Mouse (Mus musculus) neural tube, embryonic 12.5 days (tissue): ENCODE measurements around the gene Iqck. TPM values are rescaled to one million over a fixed set of nuclear protein-coding genes. Genes with fewer than 3 reads are reported as not detected.

ENCODE experiments used
- ATAC-seq: fragments of 200-750 bp; cut with Nextera tagmentation; 2 replicates; pipeline ENCODE4 v1.8.0; 2017; ENCODE audit warnings: low read depth, mild to moderate bottlenecking, moderate TSS enrichment, moderate library complexity; ENCODE audit not compliant: low FRiP score
- H3K27ac ChIP-seq: fragments of 300-500 bp; sonication (generic); 2 replicates; pipeline ENCODE4 v1.5.1; 2016
- H3K27me3 ChIP-seq: fragments of 300-500 bp; sonication (generic); replicated peaks from 2 replicates; pipeline ENCODE4 v1.6.1; 2016; ENCODE audit warnings: mild to moderate bottlenecking
- H3K36me3 ChIP-seq: fragments of 300-500 bp; sonication (generic); 2 replicates; pipeline ENCODE4 v1.6.1; 2016; ENCODE audit warnings: mild to moderate bottlenecking
- H3K4me1 ChIP-seq: fragments of 300-500 bp; sonication (generic); 2 replicates; pipeline ENCODE4 v1.6.1; 2016
- H3K4me2 ChIP-seq: fragments of 300-500 bp; sonication (generic); replicated peaks from 2 replicates; pipeline ENCODE4 v1.6.1; 2016; ENCODE audit warnings: mild to moderate bottlenecking
- H3K4me3 ChIP-seq: fragments of 300-500 bp; sonication (generic); 2 replicates; pipeline ENCODE4 v1.5.1; 2016
- H3K9ac ChIP-seq: fragments of 300-500 bp; sonication (generic); 2 replicates; pipeline ENCODE4 v1.6.1; 2016; ENCODE audit warnings: mild to moderate bottlenecking
- H3K9me3 ChIP-seq: fragments of 300-500 bp; sonication (generic); 2 replicates; pipeline ENCODE4 v1.6.1; 2016; ENCODE audit warnings: mild to moderate bottlenecking
- WGBS: fragments of 180-500 bp; shearing (Covaris S2); methylation state at CpG from one replicate; pipeline ENCODE4 v1.1.7; 2016; 5-methylcytosine and 5-hydroxymethylcytosine counted together
- polyA plus RNA-seq: library from polyadenylated mRNA; unstranded; fragments of >200 nt; fragmentation: Nextera tagmentation; extraction: Ambion mirVana; gene quantifications from 2 replicates; pipeline ENCODE4 v1.2.1, GENCODE M21; 2016

The Iqck gene
- polyA plus RNA-seq, 1 experiment from 2014 or later, result 3.1 TPM

DNA sequence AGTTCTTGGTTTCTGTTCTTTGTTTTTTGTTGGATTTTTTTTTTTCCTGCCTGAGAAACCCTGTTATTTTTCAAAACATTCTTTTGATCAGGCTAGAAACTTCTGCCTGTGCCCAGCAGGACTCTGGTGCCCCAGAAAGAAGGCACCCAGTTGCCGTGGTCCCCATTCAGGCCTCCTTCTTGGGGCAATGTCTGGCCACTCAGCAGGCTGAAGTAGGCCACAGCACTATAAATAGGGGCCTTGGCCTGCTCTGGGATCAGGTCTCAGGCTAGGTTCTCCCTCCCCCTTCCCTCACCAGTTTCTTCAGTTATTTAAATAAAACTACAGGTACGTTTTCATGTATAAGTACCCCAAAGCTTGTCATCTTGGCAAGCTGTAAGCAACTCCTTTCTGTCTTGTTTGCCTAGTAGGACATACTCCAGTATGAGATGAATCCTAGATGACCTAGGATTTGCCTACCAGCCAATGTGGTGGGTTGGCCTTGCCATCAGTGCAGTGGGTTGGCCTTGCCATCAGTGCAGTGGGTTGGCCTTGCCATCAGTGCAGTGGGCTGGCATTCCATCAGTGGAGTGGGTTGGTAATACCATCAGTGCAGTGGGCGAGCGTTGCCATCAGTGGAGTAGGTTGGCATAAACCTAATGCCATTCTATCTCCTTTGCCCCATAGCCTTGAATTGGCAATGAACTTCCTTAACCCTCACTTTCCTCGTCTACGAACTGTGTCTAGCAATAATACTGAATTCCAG is 71.1 kb downstream of the Iqck start:
- H3K4me2 ChIP-seq, result no peak overlapping the region
- no peak overlapping the region for H3K4me3 ChIP-seq
- H3K4me1 ChIP-seq, result 0 out of 2 replicates have a peak, but pooled peaks cover 4% of the 10 kb centered on the region
- ATAC-seq, result no peak
- H3K27me3 ChIP-seq, result no peaks in the 10 kb centered on the region
- H3K27ac ChIP-seq, result no peak overlapping the region
- H3K9me3 ChIP-seq, result no peaks in the 10 kb centered on the region
- 89% methylated on average over 6 of the region's 6 CpGs for WGBS
- no peaks in the 10 kb centered on the region for H3K36me3 ChIP-seq
- H3K9ac ChIP-seq, result no peak overlapping the region

- no peak for ATAC-seq
- 0 out of 2 replicates have a peak, but pooled peaks cover 4% of the 10 kb centered on the region for H3K4me1 ChIP-seq
- no peak overlapping the region for H3K27ac ChIP-seq
- H3K27me3 ChIP-seq, result no peaks in the 10 kb centered on the region
- H3K9me3 ChIP-seq, result no peaks in the 10 kb centered on the region
- WGBS, result 95% methylated on average over 2 of the region's 2 CpGs
- H3K36me3 ChIP-seq, result no peaks in the 10 kb centered on the region
- no peak overlapping the region for H3K9ac ChIP-seq
- no peak overlapping the region for H3K4me3 ChIP-seq
- H3K4me2 ChIP-seq, result no peak overlapping the region
These were observed 71.7 kb downstream of the Iqck start for GRCm38 (mm10) chr7:118927279-118927678.

- H3K27ac ChIP-seq, result no peak overlapping the region
- no peak overlapping the region for H3K4me2 ChIP-seq
- 90% methylated on average over 3 of the region's 3 CpGs for WGBS
- H3K4me1 ChIP-seq, result 0 out of 2 replicates have a peak, but pooled peaks cover 4% of the 10 kb centered on the region
- no peak overlapping the region for H3K9ac ChIP-seq
- ATAC-seq, result no peak
- H3K4me3 ChIP-seq, result no peak overlapping the region
- H3K9me3 ChIP-seq, result no peaks in the 10 kb centered on the region
- no peaks in the 10 kb centered on the region for H3K27me3 ChIP-seq
- H3K36me3 ChIP-seq, result no peaks in the 10 kb centered on the region
These were observed 72.8 kb downstream of the Iqck start for GRCm38 (mm10) chr7:118928316-118928715.

GRCm38 (mm10) chr7:118928916-118929315 is 73.4 kb downstream of the Iqck start:
- H3K4me2 ChIP-seq, result no peak overlapping the region
- no peak overlapping the region for H3K27ac ChIP-seq
- ATAC-seq, result no peak
- H3K27me3 ChIP-seq, result no peaks in the 10 kb centered on the region
- no peaks in the 10 kb centered on the region for H3K36me3 ChIP-seq
- H3K4me3 ChIP-seq, result no peak overlapping the region
- no peaks in the 10 kb centered on the region for H3K9me3 ChIP-seq
- 71% methylated on average over 8 of the region's 8 CpGs for WGBS
- H3K4me1 ChIP-seq, result 0 out of 2 replicates have a peak, but pooled peaks cover 4% of the 10 kb centered on the region
- no peak overlapping the region for H3K9ac ChIP-seq

DNA sequence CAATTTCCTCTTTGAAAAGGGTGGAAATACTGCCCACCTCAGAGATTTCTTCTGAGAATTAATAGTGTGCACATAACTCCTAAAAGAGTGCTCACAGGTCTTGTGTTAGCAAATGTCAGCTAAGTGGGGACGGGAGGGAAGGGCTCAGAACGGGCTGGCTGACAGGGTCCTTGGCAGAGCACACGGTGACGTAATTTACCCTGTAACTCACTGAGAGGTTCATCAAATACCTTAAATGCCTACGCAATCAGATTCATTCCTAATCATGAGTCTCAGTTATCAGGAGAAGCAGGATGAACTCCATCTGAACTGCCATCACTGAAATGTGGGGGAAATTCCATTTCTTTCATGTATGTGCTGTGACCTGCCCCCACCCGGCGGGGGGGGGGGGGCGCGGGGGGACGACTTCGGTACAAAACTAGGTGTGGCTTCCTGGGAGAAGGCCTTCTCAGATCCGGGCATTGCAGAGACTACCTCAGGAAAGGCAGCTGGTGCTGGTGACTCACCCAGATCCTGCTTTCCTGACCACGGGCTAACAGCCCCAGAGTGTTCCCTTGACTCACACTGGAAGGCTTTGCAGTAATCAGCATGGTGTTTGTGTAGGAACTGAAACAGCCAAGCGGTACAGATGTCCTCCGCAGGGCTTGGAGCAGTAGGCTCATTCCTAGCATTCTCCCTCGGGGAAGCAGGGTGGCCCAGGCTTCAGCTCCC is 74.2 kb downstream of the Iqck start:
- Histone ChIP-seq H3K4me3 (no peak overlapping the region), H3K27me3 (no peaks in the 10 kb centered on the region), H3K4me2 (no peak overlapping the region), H3K9ac (no peak overlapping the region), H3K36me3 (no peaks in the 10 kb centered on the region), H3K27ac (no peak overlapping the region), H3K4me1 (0 out of 2 replicates have a peak, but pooled peaks cover 4% of the 10 kb centered on the region), H3K9me3 (no peaks in the 10 kb centered on the region)
- no peak for ATAC-seq
- WGBS, result 43% methylated on average over 16 of the region's 16 CpGs

DNA sequence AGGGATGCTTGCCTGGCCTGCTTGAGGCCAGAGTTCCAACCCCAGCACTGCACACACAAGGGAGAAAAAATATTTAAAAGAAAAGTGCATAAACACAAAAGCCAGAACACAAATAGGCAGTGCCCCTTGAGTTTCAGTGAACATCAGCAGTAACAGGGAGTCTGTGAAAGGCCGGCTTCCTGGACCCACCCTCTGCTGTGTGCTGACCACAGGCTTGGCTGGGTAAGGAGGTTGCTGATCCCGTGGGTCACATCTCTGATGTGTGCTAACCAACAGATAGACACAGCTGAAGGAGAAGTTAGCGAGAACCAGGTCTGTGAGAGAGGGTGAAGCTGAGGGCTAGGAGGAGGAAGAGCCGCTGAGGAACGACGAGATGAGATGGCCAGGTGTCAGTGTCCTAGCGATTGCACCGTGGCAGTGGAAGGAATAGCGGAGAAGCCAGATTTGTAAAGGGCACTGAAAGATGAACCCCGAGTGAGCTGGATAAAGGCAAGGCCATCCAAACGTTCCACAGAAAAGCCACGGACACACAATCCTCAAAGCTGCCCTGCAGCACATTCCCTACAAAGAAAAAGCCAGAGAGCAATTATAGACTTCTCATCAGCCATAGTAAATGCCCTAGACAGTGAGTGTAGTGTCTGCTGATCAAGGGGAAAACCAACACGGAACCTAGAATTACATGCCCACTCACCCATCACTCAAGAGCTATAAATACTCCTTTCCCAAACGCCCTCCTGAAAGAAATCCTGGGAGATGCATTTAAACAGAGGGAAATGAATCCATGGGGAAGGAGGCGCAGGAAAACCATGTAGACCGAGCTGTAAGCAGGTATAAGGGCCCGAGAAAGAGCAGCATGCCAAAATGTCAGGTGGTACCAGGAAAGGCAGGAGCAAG is 76.2 kb downstream of the Iqck start:
- no peaks in the 10 kb centered on the region for H3K27me3 ChIP-seq
- H3K36me3 ChIP-seq, result no peaks in the 10 kb centered on the region
- H3K9me3 ChIP-seq, result no peaks in the 10 kb centered on the region
- no peak overlapping the region for H3K4me2 ChIP-seq
- no peak overlapping the region for H3K27ac ChIP-seq
- no peak overlapping the region for H3K9ac ChIP-seq
- peaks cover 7% of the 10 kb centered on the region; the same call in 1 of the 2 replicates for H3K4me1 ChIP-seq
- 79% methylated on average over 17 of the region's 17 CpGs for WGBS
- ATAC-seq, result no peak
- H3K4me3 ChIP-seq, result no peak overlapping the region

GRCm38 (mm10) chr7:118935306-118935705 is 79.8 kb downstream of the Iqck start:
- Histone ChIP-seq H3K4me1 (peaks cover 4% of the 10 kb centered on the region; the same call in 1 of the 2 replicates), H3K27me3 (no peaks in the 10 kb centered on the region), H3K27ac (no peak overlapping the region), H3K4me2 (no peak overlapping the region), H3K36me3 (no peaks in the 10 kb centered on the region), H3K9me3 (no peaks in the 10 kb centered on the region), H3K9ac (no peak overlapping the region), H3K4me3 (no peak overlapping the region)
- WGBS, result 81% methylated on average over 2 of the region's 2 CpGs
- ATAC-seq, result no peak

- no peak for ATAC-seq
- 25% methylated on average over 4 of the region's 4 CpGs for WGBS
- Histone ChIP-seq H3K36me3 (no peaks in the 10 kb centered on the region), H3K4me2 (no peak overlapping the region), H3K27me3 (no peaks in the 10 kb centered on the region), H3K9me3 (no peaks in the 10 kb centered on the region), H3K9ac (no peak overlapping the region), H3K27ac (no peak overlapping the region), H3K4me3 (no peak overlapping the region), H3K4me1 (peaks cover 4% of the 10 kb centered on the region; the same call in 1 of the 2 replicates)
These were observed 81.3 kb downstream of the Iqck start for GRCm38 (mm10) chr7:118936844-118937243.

GRCm38 (mm10) chr7:118937469-118938387 is 82.2 kb downstream of the Iqck start:
- Histone ChIP-seq H3K27me3 (no peaks in the 10 kb centered on the region), H3K9me3 (no peaks in the 10 kb centered on the region)
- ATAC-seq, result no peak

DNA sequence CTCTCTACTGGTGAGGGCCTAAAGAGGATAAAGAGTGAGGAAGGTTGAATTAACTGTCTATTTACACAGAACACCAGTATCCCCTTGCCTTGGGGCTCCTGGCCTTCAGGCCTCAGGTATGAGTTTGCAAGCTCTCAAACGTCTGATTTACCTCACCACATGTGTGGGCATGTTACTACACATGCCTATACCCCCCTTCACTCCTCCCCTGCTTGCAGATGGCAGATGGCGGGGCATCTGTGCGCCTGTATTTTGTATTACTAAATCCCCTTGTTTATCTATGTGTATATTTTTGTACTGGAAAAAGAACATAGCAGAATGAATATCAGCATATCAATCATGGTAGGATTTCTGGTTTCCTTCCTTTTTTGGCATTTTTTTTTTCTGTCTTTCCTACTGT is 86.7 kb downstream of the Iqck start:
- H3K4me3 ChIP-seq, result no peak overlapping the region
- no peaks in the 10 kb centered on the region for H3K36me3 ChIP-seq
- WGBS, result 88% methylated on average over 3 of the region's 3 CpGs
- H3K9me3 ChIP-seq, result no peaks in the 10 kb centered on the region
- no peak overlapping the region for H3K9ac ChIP-seq
- no peaks in the 10 kb centered on the region for H3K27me3 ChIP-seq
- ATAC-seq, result no peak
- H3K4me1 ChIP-seq, result peaks cover 8% of the 10 kb centered on the region
- no peak overlapping the region for H3K4me2 ChIP-seq
- no peak overlapping the region for H3K27ac ChIP-seq

More at GRCm38 (mm10) chr7:118937469-118938387, 82.2 kb downstream of the Iqck start:
- no peak overlapping the region for H3K27ac ChIP-seq
- H3K4me2 ChIP-seq, result no peak overlapping the region
- H3K36me3 ChIP-seq, result no peaks in the 10 kb centered on the region
- no peak overlapping the region for H3K4me3 ChIP-seq
- H3K9ac ChIP-seq, result no peak overlapping the region
- WGBS, result 82% methylated on average over 11 of the region's 11 CpGs
- H3K4me1 ChIP-seq, result peaks cover 4% of the 10 kb centered on the region; the same call in 1 of the 2 replicates

DNA sequence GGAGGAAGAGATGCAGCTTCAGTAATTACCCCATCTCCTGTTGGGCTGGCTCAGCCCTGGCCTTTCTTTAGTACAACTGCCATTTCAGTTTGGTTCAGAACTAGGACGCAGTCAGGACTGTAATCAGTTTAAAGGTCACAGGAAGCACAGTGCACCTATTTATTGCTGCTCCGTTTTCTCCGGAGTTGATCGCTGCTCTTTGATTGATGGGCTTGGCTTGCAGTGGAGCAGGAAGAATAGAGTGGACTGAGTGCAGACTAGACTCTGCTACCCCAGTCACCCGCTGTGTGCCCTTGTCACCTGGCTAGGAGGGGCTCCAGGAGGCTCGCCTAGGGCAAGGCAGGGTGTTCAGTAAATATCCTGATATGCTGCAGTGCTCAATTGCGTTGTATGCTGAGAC is 87.6 kb downstream of the Iqck start:
- H3K36me3 ChIP-seq, result no peaks in the 10 kb centered on the region
- no peak for ATAC-seq
- H3K4me3 ChIP-seq, result no peak overlapping the region
- H3K4me2 ChIP-seq, result no peak overlapping the region
- H3K4me1 ChIP-seq, result peaks cover 8% of the 10 kb centered on the region
- H3K27me3 ChIP-seq, result no peaks in the 10 kb centered on the region
- 31% methylated on average over 7 of the region's 7 CpGs for WGBS
- H3K27ac ChIP-seq, result no peak overlapping the region
- H3K9ac ChIP-seq, result no peak overlapping the region
- no peaks in the 10 kb centered on the region for H3K9me3 ChIP-seq
